Comparison of ENCODE assay signal across 10 mouse cellular contexts in the genomic region with DNA sequence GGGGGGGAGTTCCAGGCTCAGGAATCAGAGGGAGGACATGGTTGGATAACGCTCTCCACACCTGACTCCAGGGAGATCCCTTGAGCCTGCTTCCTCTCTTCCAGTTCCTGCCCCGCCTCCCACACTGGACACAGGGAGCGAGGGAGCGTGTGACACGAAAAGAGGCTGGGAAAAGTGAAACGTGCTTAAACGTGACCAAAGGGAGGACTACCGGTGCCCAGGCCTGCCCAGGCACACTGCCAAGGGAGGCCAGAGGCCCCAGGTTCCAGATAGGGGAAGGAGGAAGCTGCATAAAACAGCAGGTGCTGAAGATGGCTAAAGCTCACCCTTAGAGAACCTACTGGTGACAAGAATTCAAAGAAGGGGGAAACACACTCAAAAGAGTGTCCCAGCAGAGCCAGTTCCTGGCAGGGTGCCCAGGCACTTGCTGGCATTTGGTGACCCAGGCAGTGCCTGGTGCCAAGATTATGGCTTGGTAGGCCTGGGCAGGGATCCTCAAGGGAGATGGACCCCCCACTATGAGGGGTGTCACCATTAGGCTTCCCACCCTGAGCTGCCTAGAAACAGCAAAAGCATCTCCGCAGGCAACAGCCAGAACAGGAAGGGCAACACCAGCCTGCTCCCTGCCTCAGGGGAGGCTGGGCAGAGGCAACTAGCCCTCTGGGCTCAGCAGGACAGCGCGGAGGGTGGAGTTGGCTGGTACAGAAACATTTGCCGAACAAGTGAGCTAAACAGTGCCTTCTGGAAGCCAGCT. TPM values are rescaled to one million over a fixed set of nuclear protein-coding genes. Genes with fewer than 3 reads are reported as not detected.
A peak's percentile ranks its signal among the peaks of the same experiment; 100 is the strongest.
DNase-seq lines count a peak whose midpoint lies in the region; ATAC-seq lines count a peak whose summit lies in the region.
"Had no signal": no experiment of that assay in that cellular context is flagged by ENCODE, and none has a peak within 500 bp of the region (broad histone marks: within the 10 kb centered on the region; RNA-seq: fewer than 3 reads in every experiment).

No protein-coding gene starts in this region.

- peaks cover 44% of the 10 kb centered on the region for H3K27me3 ChIP-seq in kidney, embryonic 15.5 days
- H3K27me3 ChIP-seq in stomach, embryonic 15.5 days (replicated peaks) = peaks cover 32% of the 10 kb centered on the region

- H3K4me3 ChIP-seq in kidney, embryonic 15.5 days (replicated peaks) = 0 out of 2 replicates have a peak overlapping the region, but pooled peaks have one; percentile 1
- H3K4me3 ChIP-seq in stomach, embryonic 15.5 days (replicated peaks) = no peak overlapping the region
- H3K4me3 ChIP-seq: embryonic facial prominence, embryonic 12.5 days; megakaryocyte, embryonic 14.5 days had no signal

- peak overlapping the region; percentile 87 for H3K27ac ChIP-seq in kidney, embryonic 15.5 days
- peak overlapping the region; percentile 76 for H3K27ac ChIP-seq in stomach, embryonic 15.5 days
- H3K27ac ChIP-seq: embryonic facial prominence, embryonic 12.5 days had no signal

- H3K4me1 ChIP-seq in kidney, embryonic 15.5 days = peaks cover 44% of the 10 kb centered on the region
- H3K4me1 ChIP-seq in stomach, embryonic 15.5 days = peaks cover 21% of the 10 kb centered on the region; the same call in 1 of the 2 replicates

- no peaks in the 10 kb centered on the region for H3K9me3 ChIP-seq in kidney, embryonic 15.5 days (replicated peaks)
- H3K9me3 ChIP-seq in stomach, embryonic 15.5 days = no peaks in the 10 kb centered on the region
- H3K9me3 ChIP-seq: embryonic facial prominence, embryonic 12.5 days; megakaryocyte, embryonic 14.5 days had no signal

- H3K9ac ChIP-seq in kidney, embryonic 15.5 days = no peak overlapping the region
- H3K9ac ChIP-seq in stomach, embryonic 15.5 days = no peak overlapping the region
- H3K9ac ChIP-seq: embryonic facial prominence, embryonic 12.5 days had no signal

- H3K4me2 ChIP-seq in kidney, embryonic 15.5 days = peak overlapping the region; percentile 94
- H3K4me2 ChIP-seq in stomach, embryonic 15.5 days = peak overlapping the region; percentile 84
- H3K4me2 ChIP-seq: embryonic facial prominence, embryonic 12.5 days had no signal

- DNase-seq in gastrocnemius, postnatal 14 days = peak; percentile 39
- DNase-seq in gastrocnemius, adult 18-20 months (ENCODE audit: low spot score) = no peak
- DNase-seq in brain, adult 2 months (ENCODE audit: low read depth, low spot score) = peak; percentile 86
- DNase-seq in frontal cortex, postnatal 14 days (ENCODE audit: low spot score in 2 of 2) = peak; percentile 67 to 68
- DNase-seq in lung, adult 18-20 months = peak; percentile 58 to 67
- DNase-seq in spleen, postnatal 10 days (ENCODE audit: low spot score in 2 of 2) = no peak

- ATAC-seq in kidney, embryonic 15.5 days (replicated peaks; ENCODE audit: low FRiP score) = peak; percentile 72
- ATAC-seq in stomach, embryonic 15.5 days (ENCODE audit: insufficient read depth, low FRiP score, low read depth) = peak; percentile 66

- no peaks in the 10 kb centered on the region for H3K36me3 ChIP-seq in kidney, embryonic 15.5 days
- no peaks in the 10 kb centered on the region for H3K36me3 ChIP-seq in stomach, embryonic 15.5 days
- H3K36me3 ChIP-seq: embryonic facial prominence, embryonic 12.5 days had no signal

- 24% methylated on average over 12 of the region's 12 CpGs for WGBS in kidney, embryonic 15.5 days
- 54% methylated on average over 12 of the region's 12 CpGs for WGBS in stomach, embryonic 15.5 days

- intact Hi-C loops in gastrocnemius, postnatal 14 days (cut with DNase I; ENCODE audit: low total_unique reads) = no loop called here

RNA-seq across cellular contexts. Expression of a gene that starts 2.3 kb away (rescaled TPM):
- under 1 TPM; 0.58 to 0.78 TPM for total RNA-seq in gastrocnemius, postnatal 14 days (2021)
- total RNA-seq in gastrocnemius, adult 18-20 months (2021) = under 1 TPM; 0.25 to 0.66 TPM
- polyA plus RNA-seq in kidney, embryonic 15.5 days (2015; fragmentation: Nextera tagmentation; extraction: Ambion mirVana) = 7.7 and 8.2 TPM in 2 replicates
- 11.8 and 13.8 TPM in 2 replicates for polyA plus RNA-seq in stomach, embryonic 15.5 days (2015; fragmentation: Nextera tagmentation; extraction: Ambion mirVana)

RNA-seq across cellular contexts. Expression of a gene that starts 39.7 kb away (rescaled TPM):
- total RNA-seq in gastrocnemius, postnatal 14 days (2021) = 100 to 1,000 TPM; 716 to 830 TPM
- 100 to 1,000 TPM; 192 to 275 TPM for total RNA-seq in gastrocnemius, adult 18-20 months (2021)
- polyA plus RNA-seq in kidney, embryonic 15.5 days (2015; fragmentation: Nextera tagmentation; extraction: Ambion mirVana) = 6.1 and 9.3 TPM in 2 replicates
- polyA plus RNA-seq in stomach, embryonic 15.5 days (2015; fragmentation: Nextera tagmentation; extraction: Ambion mirVana) = 0.30 and 1.3 TPM in 2 replicates

RNA-seq across cellular contexts. Expression of a gene that starts 51.0 kb away (rescaled TPM):
- 1 to 10 TPM; 1.4 to 2.0 TPM for total RNA-seq in gastrocnemius, postnatal 14 days (2021)
- total RNA-seq in gastrocnemius, adult 18-20 months (2021) = 1 to 10 TPM; 1.1 to 2.0 TPM
- 1.7 and 2.2 TPM in 2 replicates for polyA plus RNA-seq in kidney, embryonic 15.5 days (2015; fragmentation: Nextera tagmentation; extraction: Ambion mirVana)
- 2.6 and 2.9 TPM in 2 replicates for polyA plus RNA-seq in stomach, embryonic 15.5 days (2015; fragmentation: Nextera tagmentation; extraction: Ambion mirVana)

RNA-seq across cellular contexts. Expression of a gene that starts 56.8 kb away (rescaled TPM):
- 10 to 100 TPM; 67.9 to 75.3 TPM for total RNA-seq in gastrocnemius, postnatal 14 days (2021)
- 10 to 100 TPM; 10.4 to 18.9 TPM for total RNA-seq in gastrocnemius, adult 18-20 months (2021)
- 13.1 and 19.9 TPM in 2 replicates for polyA plus RNA-seq in kidney, embryonic 15.5 days (2015; fragmentation: Nextera tagmentation; extraction: Ambion mirVana)
- 1.3 and 4.3 TPM in 2 replicates for polyA plus RNA-seq in stomach, embryonic 15.5 days (2015; fragmentation: Nextera tagmentation; extraction: Ambion mirVana)

Comparison
In these comparisons a context has a peak if more than half of its experiments do, and no peak if none do; other contexts are left out.
1. DNase-seq: peak in gastrocnemius, postnatal 14 days (single experiment), brain, adult 2 months (single experiment), frontal cortex, postnatal 14 days (2 of 2) and lung, adult 18-20 months (2 of 2); none in gastrocnemius, adult 18-20 months (single experiment) and spleen, postnatal 10 days (0 of 2).